Mouse (Mus musculus) ES-E14 (cell line): ENCODE data around the gene Ptprn2.

Experiments
- MAFK ChIP-seq: IDR thresholded peaks from 2 replicates; pipeline ENCODE4 v1.6.1; 2014; ENCODE audit warnings: mild to moderate bottlenecking, low read depth, low read length, inconsistent platforms; ENCODE audit not compliant: insufficient read depth
- ZC3H11A ChIP-seq: IDR thresholded peaks from 2 replicates; pipeline ENCODE4 v1.6.1; 2012; ENCODE audit warnings: low read depth, mild to moderate bottlenecking, inconsistent platforms, low read length, borderline replicate concordance
- ZNF384 ChIP-seq: IDR thresholded peaks from 2 replicates; pipeline ENCODE4 v1.6.1; 2012; ENCODE audit warnings: low read depth, low read length, inconsistent platforms

DNA sequence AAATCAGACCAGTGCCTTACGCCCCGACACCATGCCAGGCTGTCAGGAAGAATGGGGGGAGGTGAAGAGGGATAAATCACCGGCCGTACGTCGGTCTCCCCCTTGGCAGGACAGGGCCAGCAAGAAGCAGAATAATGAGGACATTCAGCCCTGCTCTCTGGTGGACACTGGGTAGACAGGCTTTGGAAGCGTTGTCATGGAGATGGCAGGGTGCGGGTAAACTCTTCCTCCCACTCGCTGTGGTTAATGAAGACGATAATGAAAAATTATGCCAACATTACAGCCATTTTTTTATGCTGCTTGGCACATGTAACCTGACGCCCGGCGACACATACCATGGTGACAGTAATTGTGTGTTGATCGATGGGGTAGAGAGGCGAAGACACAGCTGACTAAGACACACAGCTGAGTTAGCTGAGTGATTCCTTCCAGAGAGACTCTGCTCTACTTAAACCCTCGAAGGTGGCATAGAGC lies 621.7 kb downstream of the Ptprn2 start:
- no peak for TF ChIP-seq ZC3H11A
- no peak for TF ChIP-seq MAFK
- TF ChIP-seq ZNF384 = no peak
